14 mouse cellular contexts compared by ENCODE assay signal in genomic region chr11:52077939-52078338, GRCm38 (mm10). TPM values are rescaled to one million over a fixed set of nuclear protein-coding genes. Genes with fewer than 3 reads are reported as not detected.
DNase-seq lines count a peak whose midpoint lies in the region; ATAC-seq and TF ChIP-seq lines count a peak whose summit lies in the region.
"Had no signal": no experiment of that assay in that cellular context is flagged by ENCODE, and none has a peak within 500 bp of the region (broad histone marks: within the 10 kb centered on the region; RNA-seq: fewer than 3 reads in every experiment).

No protein-coding gene starts in this region.

- peak; percentile 43 for DNase-seq in kidney, adult 2 months
- peak; percentile 76 for DNase-seq in 3134 (ENCODE audit: extremely low read depth, insufficient read length, low spot score)
- peak; percentile 88 for DNase-seq in MN1 (ENCODE audit: low spot score)
- peak; percentile 65 to 69 for DNase-seq in heart, postnatal 10 days
- no peak for DNase-seq in cerebellum, adult 18-20 months
- DNase-seq in limb, embryonic 10.5 days (ENCODE audit: low spot score), result no peak
- DNase-seq: cerebellum, postnatal 14 days; layer of hippocampus, adult 9-11 months; right cerebral cortex, postnatal 4 days had no signal

- no peak for TF ChIP-seq POLR2A in kidney, adult 2 months (IDR thresholded peaks at IDR 0.05; ENCODE audit: low read depth, low read length)

- no peak overlapping the region for H3K4me2 ChIP-seq in kidney, embryonic 14.5 days (replicated peaks; ENCODE audit: low read depth, low read length)
- H3K4me2 ChIP-seq: limb, embryonic 15.5 days; midbrain, embryonic 12.5 days; neural tube, embryonic 13.5 days had no signal

- no peaks in the 10 kb centered on the region for H3K27me3 ChIP-seq in kidney, adult 2 months (replicated peaks; ENCODE audit: control insufficient read depth, insufficient read depth, low read length)
- no peaks in the 10 kb centered on the region for H3K27me3 ChIP-seq in kidney, embryonic 14.5 days (ENCODE audit: control insufficient read depth, insufficient read depth, low read length)
- H3K27me3 ChIP-seq in limb, embryonic 10.5 days (ENCODE audit: low read depth, poor library complexity, severe bottlenecking), result no peaks in the 10 kb centered on the region
- H3K27me3 ChIP-seq: limb, embryonic 15.5 days; midbrain, embryonic 12.5 days; neural tube, embryonic 13.5 days had no signal

- ATAC-seq in kidney, embryonic 14.5 days (ENCODE audit: low FRiP score, low TSS enrichment), result no peak
- ATAC-seq in megakaryocyte, adult 5-6 weeks (ENCODE audit: poor library complexity, severe bottlenecking), result no peak

- H3K9ac ChIP-seq in kidney, embryonic 14.5 days (ENCODE audit: low read depth, low read length), result no peak overlapping the region
- H3K9ac ChIP-seq: limb, embryonic 15.5 days; midbrain, embryonic 12.5 days; neural tube, embryonic 13.5 days had no signal

- H3K9me3 ChIP-seq in kidney, embryonic 14.5 days (ENCODE audit: control insufficient read depth, low read length), result no peaks in the 10 kb centered on the region
- no peaks in the 10 kb centered on the region for H3K9me3 ChIP-seq in limb, embryonic 10.5 days (replicated peaks)
- H3K9me3 ChIP-seq: limb, embryonic 15.5 days; midbrain, embryonic 12.5 days; neural tube, embryonic 13.5 days had no signal

- peaks cover 6% of the 10 kb centered on the region; the same call in 1 of the 2 replicates for H3K4me1 ChIP-seq in kidney, adult 2 months (ENCODE audit: control insufficient read depth, insufficient read depth, low read length)
- H3K4me1 ChIP-seq in kidney, embryonic 14.5 days (ENCODE audit: control insufficient read depth, insufficient read depth, low read length), result 0 out of 2 replicates have a peak, but pooled peaks cover 3% of the 10 kb centered on the region
- peaks cover 23% of the 10 kb centered on the region for H3K4me1 ChIP-seq in limb, embryonic 10.5 days

- no peaks in the 10 kb centered on the region for H3K36me3 ChIP-seq in kidney, adult 2 months (ENCODE audit: control insufficient read depth, insufficient read depth, low read length)
- no peaks in the 10 kb centered on the region for H3K36me3 ChIP-seq in kidney, embryonic 14.5 days (ENCODE audit: control insufficient read depth, insufficient read depth, low read length)
- H3K36me3 ChIP-seq in limb, embryonic 10.5 days, result no peaks in the 10 kb centered on the region
- H3K36me3 ChIP-seq: limb, embryonic 15.5 days; midbrain, embryonic 12.5 days; neural tube, embryonic 13.5 days had no signal

- 46% methylated on average over 4 of the region's 4 CpGs for WGBS in kidney, adult 2 months
- 81% methylated on average over 4 of the region's 4 CpGs for WGBS in kidney, embryonic 14.5 days
- WGBS in limb, embryonic 10.5 days, result 87% methylated on average over 4 of the region's 4 CpGs

- TF ChIP-seq CTCF in kidney, adult 2 months (conservative IDR thresholded peaks at IDR 0.05; ENCODE audit: insufficient read depth, insufficient read length, low read depth, low read length), result no peak

- H3K4me3 ChIP-seq in kidney, adult 2 months (ENCODE audit: insufficient read depth, low read depth, low read length), result no peak overlapping the region
- H3K4me3 ChIP-seq in kidney, embryonic 14.5 days (ENCODE audit: low read length), result no peak overlapping the region
- H3K4me3 ChIP-seq in limb, embryonic 10.5 days, result no peak overlapping the region
- H3K4me3 ChIP-seq: limb, embryonic 15.5 days; midbrain, embryonic 12.5 days; neural tube, embryonic 13.5 days had no signal

- H3K27ac ChIP-seq in kidney, adult 2 months (ENCODE audit: insufficient read depth, low read depth, low read length), result no peak overlapping the region
- H3K27ac ChIP-seq in kidney, embryonic 14.5 days (ENCODE audit: low read depth, low read length), result no peak overlapping the region
- no peak overlapping the region for H3K27ac ChIP-seq in limb, embryonic 10.5 days
- H3K27ac ChIP-seq: midbrain, embryonic 12.5 days; neural tube, embryonic 13.5 days had no signal

- intact Hi-C loops in heart, postnatal 10 days (cut with DNase I), result no loop called here

RNA-seq across cellular contexts. Expression of gene Ppp2ca, which starts 20.5 kb away (rescaled TPM):
- 30.9 and 38.0 TPM in 2 replicates for polyA plus RNA-seq in kidney, adult 2 months (2012; rRNA removed)
- polyA plus RNA-seq in kidney, embryonic 14.5 days (2014; fragmentation: Nextera tagmentation; extraction: Ambion mirVana), result 83.4 and 110 TPM in 2 replicates
- 10 to 100 TPM; 74.3 to 75.9 TPM for total RNA-seq in heart, postnatal 10 days (2021)
- total RNA-seq in megakaryocyte, adult 5-6 weeks (2015), result 68.5 and 70.6 TPM in 2 replicates
- 72.5 and 75.7 TPM in 2 replicates for total RNA-seq in megakaryocyte, adult 5-6 weeks (2017)
- 89.8 and 92.2 TPM in 2 replicates for polyA plus RNA-seq in limb, embryonic 10.5 days (2016; fragmentation: Nextera tagmentation; extraction: Ambion mirVana)

Comparison
In these comparisons a context has a peak if more than half of its experiments do, and no peak if none do; other contexts are left out.
1. DNase-seq: peak in kidney, adult 2 months (single experiment), 3134 (single experiment), MN1 (single experiment) and heart, postnatal 10 days (2 of 2); none in cerebellum, adult 18-20 months (0 of 2) and limb, embryonic 10.5 days (single experiment).